Mouse (Mus musculus) liver, embryonic 11.5 days (tissue): ENCODE data around the gene Srp9. TPM values are rescaled to one million over a fixed set of nuclear protein-coding genes. Genes with fewer than 3 reads are reported as not detected.

Experiments
- ATAC-seq: fragments of 200-750 bp; cut with Nextera tagmentation; replicated peaks from 2 replicates; pipeline ENCODE4 v1.8.0; 2017; ENCODE audit warnings: moderate number of reproducible peaks, mild to moderate bottlenecking, moderate TSS enrichment, moderate library complexity; ENCODE audit not compliant: low FRiP score
- DNase-seq: peaks from one replicate; pipeline ENCODE4 v3.0.0-alpha.2; 2017; ENCODE audit warnings: low spot score
- H3K27ac ChIP-seq: fragments of 300-500 bp; sonication (generic); 2 replicates; pipeline ENCODE4 v1.5.1; 2014; ENCODE audit warnings: mild to moderate bottlenecking, low read depth, low read length, control low read depth
- H3K27me3 ChIP-seq: fragments of 300-500 bp; sonication (generic); replicated peaks from 2 replicates; pipeline ENCODE4 v1.6.1; 2014; ENCODE audit warnings: low read length, mixed read lengths; ENCODE audit not compliant: control insufficient read depth, insufficient read depth
- H3K36me3 ChIP-seq: fragments of 300-500 bp; sonication (generic); 2 replicates; pipeline ENCODE4 v1.6.1; 2014; ENCODE audit warnings: mild to moderate bottlenecking, low read length, moderate library complexity, mixed read lengths; ENCODE audit not compliant: control insufficient read depth, insufficient read depth
- H3K4me1 ChIP-seq: fragments of 300-500 bp; sonication (generic); replicated peaks from 2 replicates; pipeline ENCODE4 v1.6.1; 2014; ENCODE audit warnings: low read length, mixed read lengths; ENCODE audit not compliant: control insufficient read depth, insufficient read depth
- H3K4me2 ChIP-seq: fragments of 300-500 bp; sonication (generic); 2 replicates; pipeline ENCODE4 v1.6.1; 2014; ENCODE audit warnings: mild to moderate bottlenecking, control low read depth, moderate library complexity
- H3K4me3 ChIP-seq: fragments of 300-500 bp; sonication (generic); 2 replicates; pipeline ENCODE4 v1.5.1; 2014; ENCODE audit warnings: low read depth, low read length, control low read depth
- H3K9ac ChIP-seq: fragments of 300-500 bp; sonication (generic); 2 replicates; pipeline ENCODE4 v1.6.1; 2014; ENCODE audit warnings: low read depth, low read length, control low read depth
- H3K9me3 ChIP-seq: fragments of 300-500 bp; sonication (generic); 2 replicates; pipeline ENCODE4 v1.6.1; 2016; ENCODE audit warnings: low read length, inconsistent platforms, mixed read lengths; ENCODE audit not compliant: control insufficient read depth
- WGBS: fragments of 180-500 bp; shearing (Covaris S2); extraction: QIAGEN DNeasy Blood & Tissue Kit; methylation state at CpG from one replicate; pipeline ENCODE4 v1.1.7; 2014; 5-methylcytosine and 5-hydroxymethylcytosine counted together
- polyA plus RNA-seq: library from polyadenylated mRNA; unstranded; fragments of >200 nt; fragmentation: Nextera tagmentation; extraction: Ambion mirVana; gene quantifications from 2 replicates; pipeline ENCODE4 v1.2.1, GENCODE M21; 2014

Gene Srp9
- polyA plus RNA-seq, 1 experiment from 2014 or later: 160 TPM

DNA sequence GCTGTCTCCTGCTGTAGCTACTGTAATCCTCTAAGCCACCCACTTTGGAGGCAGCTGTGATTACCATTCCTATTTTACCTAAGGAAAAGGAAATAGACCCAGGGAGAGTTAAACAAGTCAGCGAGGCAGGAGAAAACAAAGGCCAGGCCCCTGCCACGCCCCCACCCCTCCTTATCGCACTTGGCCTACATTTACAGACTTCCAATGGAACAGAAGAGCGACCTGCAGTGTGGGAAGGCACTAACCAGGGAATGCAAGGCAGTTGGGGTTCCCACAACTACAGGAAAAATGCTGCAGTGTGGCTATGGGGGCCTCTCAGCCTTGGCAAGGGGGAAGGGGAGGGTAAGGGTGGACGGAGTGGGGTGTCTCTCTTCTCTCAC lies 34.2 kb upstream of the Srp9 start:
- H3K4me2 ChIP-seq: no peak overlapping the region
- H3K4me3 ChIP-seq: no peak overlapping the region
- WGBS: 23% methylated on average over 5 of the region's 5 CpGs
- H3K27ac ChIP-seq: no peak overlapping the region
- DNase-seq (no peak), ATAC-seq (no peak)
- H3K9me3 ChIP-seq: no peaks in the 10 kb centered on the region
- H3K4me1 ChIP-seq: peaks cover 11% of the 10 kb centered on the region
- H3K27me3 ChIP-seq: no peaks in the 10 kb centered on the region
- H3K9ac ChIP-seq: no peak overlapping the region
- no peaks in the 10 kb centered on the region for H3K36me3 ChIP-seq

DNA sequence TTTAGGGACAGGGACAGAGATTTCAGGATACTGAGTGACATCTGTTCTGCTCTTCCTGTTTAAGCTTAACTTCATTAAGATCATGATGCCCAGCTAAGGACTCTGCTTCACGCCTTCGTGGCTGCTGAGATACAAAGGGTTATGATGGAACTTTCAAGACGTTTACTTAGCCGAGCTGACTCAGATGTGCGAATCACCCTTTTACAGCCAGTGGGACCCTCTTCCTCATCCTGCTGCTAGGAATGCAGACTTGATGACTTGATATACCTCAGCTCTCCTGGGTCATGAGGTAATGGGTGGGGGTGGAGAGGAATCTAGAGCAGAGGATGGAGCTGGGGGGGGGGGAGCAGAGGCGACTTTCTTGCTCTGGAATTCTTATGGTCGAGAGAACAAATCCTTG lies 33.3 kb upstream of the Srp9 start:
- 44% methylated on average over 7 of the region's 7 CpGs for WGBS

DNA sequence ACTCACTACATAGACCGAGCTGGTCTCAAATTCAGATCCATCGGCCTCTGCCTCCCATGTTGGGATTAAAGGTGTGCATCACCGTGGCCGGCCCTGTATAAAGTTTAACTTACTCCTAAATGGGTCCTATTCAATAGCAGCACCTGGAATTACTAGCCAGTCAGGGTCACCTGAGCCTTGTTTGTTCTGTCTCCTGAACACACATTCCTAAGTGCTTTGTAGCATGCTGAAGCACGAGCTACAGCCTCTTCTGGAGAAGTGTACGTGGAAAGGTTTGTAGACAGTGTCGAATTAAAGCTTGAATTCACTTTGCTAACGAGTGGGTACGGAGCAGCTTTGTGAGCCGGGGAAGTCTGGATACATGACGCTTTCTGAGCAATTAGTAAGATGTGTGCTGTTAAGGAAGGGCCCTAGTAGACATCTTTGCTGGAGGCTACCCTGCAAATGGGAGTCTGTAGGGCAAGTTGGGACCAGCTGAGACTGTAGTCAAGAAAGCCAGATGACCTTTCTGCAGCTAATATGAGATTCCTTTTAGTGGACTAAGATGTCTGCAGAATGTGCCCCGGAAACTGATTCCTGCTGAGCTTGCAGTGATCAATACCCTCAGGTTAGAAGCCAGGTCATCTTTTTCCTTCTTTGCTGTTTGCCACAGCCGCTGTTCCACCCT lies 32.7 kb upstream of the Srp9 start:
- no peaks in the 10 kb centered on the region for H3K27me3 ChIP-seq
- no peak for DNase-seq
- H3K4me3 ChIP-seq: no peak overlapping the region
- no peak overlapping the region for H3K9ac ChIP-seq
- H3K4me1 ChIP-seq: peaks cover 11% of the 10 kb centered on the region
- no peak overlapping the region for H3K4me2 ChIP-seq
- no peaks in the 10 kb centered on the region for H3K36me3 ChIP-seq
- ATAC-seq: no peak
- H3K9me3 ChIP-seq: no peaks in the 10 kb centered on the region
- WGBS: 75% methylated on average over 13 of the region's 13 CpGs
- no peak overlapping the region for H3K27ac ChIP-seq

More for the DNA sequence above, 33.3 kb upstream of the Srp9 start:
- no peaks in the 10 kb centered on the region for H3K27me3 ChIP-seq
- no peak overlapping the region for H3K4me2 ChIP-seq
- DNase-seq: no peak
- no peaks in the 10 kb centered on the region for H3K36me3 ChIP-seq
- no peak for ATAC-seq
- no peak overlapping the region for H3K4me3 ChIP-seq
- no peak overlapping the region for H3K9ac ChIP-seq
- H3K9me3 ChIP-seq: no peaks in the 10 kb centered on the region
- peaks cover 11% of the 10 kb centered on the region for H3K4me1 ChIP-seq
- H3K27ac ChIP-seq: no peak overlapping the region

DNA sequence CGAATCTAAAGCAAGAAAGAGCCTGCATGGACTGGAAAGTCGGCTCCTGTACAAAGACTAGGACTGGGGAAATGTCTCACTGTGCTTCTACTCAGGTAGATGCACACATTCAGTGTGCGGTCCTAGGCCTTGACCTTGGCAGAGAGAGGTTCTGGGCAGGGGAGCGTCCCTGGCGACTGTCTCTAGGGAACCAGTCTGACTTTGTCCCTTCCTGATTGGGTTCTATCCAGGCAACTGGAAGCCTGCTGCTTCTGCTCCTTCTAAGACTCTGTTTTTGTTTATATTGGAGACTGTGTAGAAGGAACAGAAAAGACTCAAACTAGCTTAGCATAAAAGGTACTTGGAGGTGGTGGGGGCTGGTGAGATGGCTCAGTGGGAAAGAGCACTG lies 32.1 kb upstream of the Srp9 start:
- 72% methylated on average over 5 of the region's 5 CpGs for WGBS
- DNase-seq (no peak), ATAC-seq (no peak)
- Histone ChIP-seq H3K36me3 (no peaks in the 10 kb centered on the region), H3K9me3 (no peaks in the 10 kb centered on the region), H3K27ac (no peak overlapping the region), H3K9ac (no peak overlapping the region), H3K4me2 (no peak overlapping the region), H3K27me3 (no peaks in the 10 kb centered on the region), H3K4me1 (peaks cover 11% of the 10 kb centered on the region), H3K4me3 (no peak overlapping the region)

DNA sequence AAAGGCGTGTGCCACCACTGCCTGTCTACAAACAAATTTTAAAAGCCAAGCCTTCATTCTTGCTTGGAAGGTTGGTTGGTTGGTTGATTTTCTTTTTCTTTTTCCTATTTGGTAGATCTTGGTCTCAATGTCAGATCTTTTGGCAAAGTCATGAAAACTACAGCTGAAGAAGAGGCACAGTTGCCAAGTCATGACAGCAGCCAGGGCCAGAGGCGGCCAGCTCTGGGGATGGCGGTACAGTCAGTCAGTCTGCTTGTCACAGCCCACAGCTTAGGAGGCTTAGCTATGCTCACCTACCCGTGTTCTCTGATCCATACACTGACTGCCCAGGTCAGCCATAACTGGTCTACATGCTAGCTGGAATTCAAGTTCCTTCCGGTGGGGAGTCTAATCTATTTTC lies 31.1 kb upstream of the Srp9 start:
- peaks cover 11% of the 10 kb centered on the region for H3K4me1 ChIP-seq

DNA sequence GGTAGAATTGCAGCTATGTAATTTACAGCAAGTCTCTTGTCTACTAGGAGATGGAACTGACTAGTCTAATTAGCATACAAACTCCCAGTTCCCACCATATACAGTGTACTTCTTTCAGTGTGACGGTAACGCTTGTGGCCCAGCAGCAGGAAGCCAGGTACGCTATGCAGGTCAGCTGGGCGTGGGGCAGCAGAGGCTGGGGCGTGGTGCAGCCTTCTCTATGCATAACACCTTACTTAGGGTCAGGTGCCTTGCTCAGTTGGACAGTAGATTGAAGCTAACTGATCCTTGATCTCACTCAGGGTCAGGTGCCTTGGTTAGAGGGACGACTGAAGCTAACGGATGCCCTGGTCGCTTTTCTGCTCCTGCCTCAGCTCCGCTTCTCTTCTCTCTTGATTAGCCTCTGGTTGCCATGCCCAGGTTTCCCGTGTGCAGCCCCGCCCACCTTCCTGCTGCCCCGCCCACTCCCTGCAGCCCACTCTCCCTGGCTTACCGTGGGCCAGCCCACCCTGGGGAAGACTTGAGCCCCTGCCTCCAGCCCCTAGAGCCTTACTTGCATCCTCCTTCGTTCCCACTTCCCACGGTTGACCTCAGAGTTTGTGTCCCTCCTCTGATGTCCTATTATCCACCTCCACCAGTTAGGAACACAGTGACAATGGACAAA lies 29.9 kb upstream of the Srp9 start:
- WGBS: 36% methylated on average over 15 of the region's 15 CpGs
- Histone ChIP-seq H3K27ac (no peak overlapping the region), H3K4me2 (no peak overlapping the region), H3K4me1 (peaks cover 9% of the 10 kb centered on the region), H3K36me3 (no peaks in the 10 kb centered on the region), H3K4me3 (no peak overlapping the region), H3K27me3 (no peaks in the 10 kb centered on the region), H3K9me3 (no peaks in the 10 kb centered on the region), H3K9ac (no peak overlapping the region)
- no peak for ATAC-seq
- DNase-seq: no peak

More for the DNA sequence above, 31.1 kb upstream of the Srp9 start:
- WGBS: 82% methylated on average over 5 of the region's 5 CpGs
- Histone ChIP-seq H3K4me3 (no peak overlapping the region), H3K4me2 (no peak overlapping the region), H3K9ac (no peak overlapping the region), H3K9me3 (no peaks in the 10 kb centered on the region), H3K36me3 (no peaks in the 10 kb centered on the region), H3K27ac (no peak overlapping the region), H3K27me3 (no peaks in the 10 kb centered on the region)
- ATAC-seq (no peak), DNase-seq (no peak)

DNA sequence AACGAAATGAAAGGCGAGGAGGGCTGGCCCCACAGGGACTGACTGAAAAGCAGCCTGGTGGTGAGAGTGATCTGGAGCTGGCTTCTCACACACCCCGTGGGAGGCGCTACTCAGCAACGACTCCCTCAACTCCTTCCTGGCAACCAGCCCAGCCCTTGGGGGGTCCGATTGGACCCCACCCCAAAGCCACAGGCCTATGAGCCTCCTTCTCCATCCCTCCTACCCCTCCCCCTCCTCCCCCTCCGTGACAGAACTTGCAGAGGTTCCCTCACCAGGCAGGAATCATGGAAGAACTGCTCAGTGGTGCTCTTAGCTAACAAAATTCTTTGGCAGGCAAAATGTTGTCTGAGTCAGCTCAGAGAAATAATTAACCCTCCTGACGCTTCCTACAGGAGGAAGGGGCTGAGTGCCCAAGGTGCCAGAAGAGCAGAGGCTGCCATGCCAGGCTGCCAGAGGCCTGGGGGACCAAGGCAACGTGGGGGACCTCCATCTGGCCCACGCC lies 29.2 kb upstream of the Srp9 start:
- WGBS: 22% methylated on average over 10 of the region's 10 CpGs
- Histone ChIP-seq H3K4me1 (peaks cover 7% of the 10 kb centered on the region), H3K4me3 (no peak overlapping the region), H3K27me3 (no peaks in the 10 kb centered on the region), H3K9me3 (no peaks in the 10 kb centered on the region), H3K4me2 (no peak overlapping the region), H3K36me3 (no peaks in the 10 kb centered on the region), H3K27ac (no peak overlapping the region), H3K9ac (no peak overlapping the region)
- ATAC-seq: no peak
- DNase-seq: no peak

DNA sequence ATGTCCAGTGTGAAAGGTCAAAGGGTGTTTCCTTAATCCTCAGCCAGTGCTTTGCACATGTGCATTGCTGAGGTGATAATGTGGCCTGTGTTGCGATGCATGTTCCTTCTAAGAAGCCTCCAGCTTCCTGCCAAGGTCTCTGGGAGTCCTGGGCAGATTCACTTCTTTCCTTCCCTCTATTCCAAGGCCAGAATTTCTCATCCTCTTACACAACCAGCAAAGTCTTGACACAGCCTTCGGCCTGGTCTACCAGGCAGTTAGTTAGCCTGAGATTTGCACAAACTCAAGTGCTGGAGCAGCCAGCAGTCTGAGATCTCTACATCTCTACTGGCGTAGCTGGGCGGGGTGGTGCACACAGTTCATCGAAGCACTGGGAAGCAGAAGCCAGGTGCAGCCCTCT lies 27.8 kb upstream of the Srp9 start:
- H3K4me3 ChIP-seq: no peak overlapping the region
- H3K27me3 ChIP-seq: no peaks in the 10 kb centered on the region
- H3K36me3 ChIP-seq: no peaks in the 10 kb centered on the region
- no peaks in the 10 kb centered on the region for H3K4me1 ChIP-seq
- H3K9ac ChIP-seq: no peak overlapping the region
- DNase-seq (no peak), ATAC-seq (no peak)
- H3K9me3 ChIP-seq: no peaks in the 10 kb centered on the region
- H3K4me2 ChIP-seq: no peak overlapping the region
- WGBS: 73% methylated on average over 5 of the region's 5 CpGs
- no peak overlapping the region for H3K27ac ChIP-seq

DNA sequence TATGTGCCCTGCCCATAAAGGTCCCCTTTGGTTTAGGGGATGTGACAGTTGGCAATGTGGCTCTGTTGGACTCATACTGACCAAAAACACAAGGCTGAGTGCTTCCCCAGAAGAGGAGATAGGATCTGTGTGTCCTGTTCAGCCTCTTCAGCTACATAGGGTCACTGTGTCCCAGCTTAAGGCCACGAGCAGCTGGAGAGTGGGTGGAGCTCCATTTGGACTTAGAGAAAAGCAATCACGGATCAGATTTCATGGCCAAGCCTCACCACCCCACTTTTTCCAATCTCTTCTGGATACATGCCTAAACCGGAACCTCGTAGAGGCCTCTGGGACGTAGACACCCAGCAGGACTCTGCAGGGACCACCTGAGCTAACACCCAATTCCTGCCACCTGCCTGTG lies 25.5 kb upstream of the Srp9 start:
- no peaks in the 10 kb centered on the region for H3K9me3 ChIP-seq
- H3K4me3 ChIP-seq: no peak overlapping the region
- ATAC-seq: no peak
- no peak overlapping the region for H3K4me2 ChIP-seq
- H3K36me3 ChIP-seq: no peaks in the 10 kb centered on the region
- DNase-seq: no peak
- no peak overlapping the region for H3K27ac ChIP-seq
- no peak overlapping the region for H3K9ac ChIP-seq
- peaks cover 3% of the 10 kb centered on the region for H3K4me1 ChIP-seq
- 51% methylated on average over 5 of the region's 5 CpGs for WGBS
- H3K27me3 ChIP-seq: no peaks in the 10 kb centered on the region
